In genomic region chrX:137947741-137948140, GRCm38 (mm10) we compare ENCODE assay signal across 17 mouse cellular contexts.
"Had no signal": no experiment of that assay in that cellular context is flagged by ENCODE, and none has a peak within 500 bp of the region (broad histone marks: within the 10 kb centered on the region; RNA-seq: fewer than 3 reads in every experiment).

No protein-coding gene starts in this region.

- H3K4me3 ChIP-seq: neural tube, embryonic 12.5 days; neural tube, embryonic 13.5 days; neural tube, embryonic 15.5 days; stomach, embryonic 15.5 days had no signal

- H3K36me3 ChIP-seq: neural tube, embryonic 12.5 days; neural tube, embryonic 13.5 days; neural tube, embryonic 15.5 days; stomach, embryonic 15.5 days had no signal

- H3K4me2 ChIP-seq: neural tube, embryonic 12.5 days; neural tube, embryonic 13.5 days; neural tube, embryonic 15.5 days; stomach, embryonic 15.5 days had no signal

- H3K4me1 ChIP-seq: neural tube, embryonic 12.5 days; neural tube, embryonic 13.5 days; neural tube, embryonic 15.5 days; stomach, embryonic 15.5 days had no signal

- H3K27ac ChIP-seq: neural tube, embryonic 12.5 days; neural tube, embryonic 13.5 days; neural tube, embryonic 15.5 days; stomach, embryonic 15.5 days; stomach, postnatal 0 days had no signal

- H3K9ac ChIP-seq: neural tube, embryonic 12.5 days; neural tube, embryonic 13.5 days; neural tube, embryonic 15.5 days; stomach, embryonic 15.5 days had no signal

- DNase-seq: retina, postnatal 1 day; right cerebral cortex, adult 18-20 months; right cerebral cortex, postnatal 14 days; right cerebral cortex, postnatal 25 days; right cerebral cortex, postnatal 4 days; spleen, adult 18-20 months; thymus, adult 18-20 months; thymus, adult 2 months; thymus, postnatal 14 days; thymus, postnatal 25 days; thymus, postnatal 36 days; thymus, postnatal 4 days had no signal

- H3K27me3 ChIP-seq: neural tube, embryonic 12.5 days; neural tube, embryonic 13.5 days; neural tube, embryonic 15.5 days; stomach, embryonic 15.5 days had no signal

- H3K9me3 ChIP-seq: neural tube, embryonic 12.5 days; neural tube, embryonic 13.5 days; neural tube, embryonic 15.5 days; stomach, embryonic 15.5 days had no signal
